Mouse (Mus musculus) brain, adult 2 months (tissue): ENCODE measurements around the gene Nsun4.

Source experiments
- DNase-seq: peaks from one replicate; pipeline ENCODE4 v3.0.0; 2011; ENCODE audit warnings: low read depth, low spot score

Gene Nsun4

DNA sequence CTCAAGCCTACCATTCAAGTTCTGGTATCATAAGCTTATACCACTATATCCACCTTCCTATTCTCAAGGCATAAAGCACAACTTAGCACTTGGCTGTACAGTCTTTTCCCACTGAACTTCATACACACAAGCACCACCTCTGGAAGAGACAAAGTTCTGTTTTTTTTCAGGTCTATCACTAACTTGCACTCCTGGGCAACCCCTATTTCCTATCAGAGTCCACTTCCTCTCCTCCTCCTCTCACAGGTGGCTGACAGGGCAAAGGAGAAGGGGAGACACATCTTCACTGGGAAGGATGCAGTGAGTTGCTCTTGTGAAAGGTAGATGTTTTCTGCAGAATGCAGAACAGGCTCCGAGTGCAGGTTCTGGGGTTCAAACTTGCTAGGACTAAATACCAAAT lies 6.0 kb downstream of the Nsun4 start:
- DNase-seq = no peak

DNA sequence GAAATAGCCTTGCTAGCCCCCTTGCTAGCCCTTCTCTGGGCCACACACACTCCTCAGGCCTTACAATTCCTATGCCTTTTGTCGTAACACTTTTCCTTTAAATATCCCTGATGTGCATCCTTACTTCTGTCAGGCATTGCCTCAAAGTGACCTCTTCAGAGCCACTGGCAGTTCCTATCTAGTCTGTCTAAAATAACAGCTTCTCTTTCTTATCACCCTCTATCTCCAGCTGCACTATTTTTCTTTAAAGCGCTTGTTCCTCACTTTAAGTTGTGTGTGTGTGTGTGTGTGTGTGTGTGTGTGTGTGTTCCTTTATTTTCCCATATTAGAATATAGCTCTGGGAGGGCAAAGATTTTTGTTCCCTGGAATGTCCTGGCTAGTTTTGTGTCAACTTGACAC lies 7.1 kb downstream of the Nsun4 start:
- DNase-seq = no peak

DNA sequence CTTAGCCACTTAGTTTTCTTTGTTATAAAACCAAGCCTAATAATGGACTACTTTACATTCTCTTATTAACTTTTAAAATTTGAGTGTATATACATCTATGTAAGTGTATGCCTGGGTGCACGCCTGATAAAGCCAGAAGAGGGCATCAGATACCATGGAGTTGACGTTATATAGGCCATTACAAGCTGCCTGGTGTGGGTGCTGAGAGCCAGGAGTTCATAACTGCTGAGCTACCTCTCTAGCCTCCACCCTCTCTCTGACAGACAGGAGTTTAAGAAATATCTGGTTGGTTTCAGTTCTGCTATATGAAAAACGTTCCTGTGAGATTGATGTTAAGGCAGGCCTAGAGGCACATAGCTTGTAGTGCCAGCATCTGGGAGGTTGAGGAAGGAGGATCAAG lies 11.5 kb downstream of the Nsun4 start:
- DNase-seq = no peak

DNA sequence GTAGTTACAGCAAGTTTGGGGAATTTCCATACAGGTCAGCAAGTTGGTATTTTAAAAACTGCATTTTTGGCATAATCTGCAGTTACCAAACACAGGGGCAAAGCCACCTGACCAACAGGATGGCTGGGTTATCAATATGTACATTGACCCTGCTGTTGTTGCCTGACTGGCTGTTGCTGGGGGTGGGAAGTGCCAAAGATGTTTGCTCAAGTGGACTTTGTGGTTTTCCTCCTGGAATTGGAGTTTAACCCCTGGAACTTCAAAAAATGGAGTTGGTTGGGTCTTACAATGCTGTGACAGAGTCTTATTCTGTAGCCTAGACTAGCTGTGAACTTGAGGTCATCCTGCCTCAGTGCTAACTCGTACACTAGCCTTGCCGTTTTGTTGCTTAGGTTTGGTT lies 13.2 kb downstream of the Nsun4 start:
- no peak for DNase-seq

DNA sequence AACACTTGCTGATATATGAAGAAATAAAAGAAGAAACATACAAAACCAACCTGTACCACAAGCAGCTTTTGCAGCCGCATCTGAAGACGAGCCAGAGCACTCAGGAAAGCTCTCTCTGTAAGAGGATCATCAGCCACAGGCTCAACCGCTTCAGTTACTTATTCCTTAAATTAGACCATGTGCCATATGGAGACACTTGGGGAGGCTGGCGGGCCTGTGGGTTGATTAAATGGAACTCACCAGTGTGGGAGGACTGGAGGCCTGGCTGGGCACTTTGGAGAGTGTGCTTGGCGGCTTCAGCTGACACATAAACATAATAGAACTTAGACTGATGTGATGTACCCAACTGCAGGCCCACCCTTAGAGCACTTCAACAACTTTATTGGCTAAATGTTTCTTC lies 20.3 kb downstream of the Nsun4 start:
- DNase-seq = peak; percentile 77

DNA sequence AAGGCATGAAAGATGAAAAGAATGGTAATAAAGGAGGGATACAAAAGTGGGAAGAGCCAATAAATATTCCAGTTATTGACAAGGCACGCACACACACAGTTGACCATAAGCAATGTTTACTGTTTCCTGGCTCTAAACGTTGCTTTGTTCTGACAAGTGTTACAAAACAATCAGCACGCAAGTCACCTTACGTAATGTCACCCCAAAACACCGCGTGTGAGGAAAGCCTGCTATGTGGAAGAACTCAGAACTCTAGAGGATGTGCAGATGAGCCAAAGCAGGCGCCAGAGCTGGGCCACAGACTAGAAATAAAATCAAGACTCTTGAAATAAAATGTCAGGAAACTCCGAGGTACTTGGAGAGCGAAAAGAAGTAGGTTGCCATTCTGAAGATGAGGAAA lies 20.8 kb downstream of the Nsun4 start:
- DNase-seq = peak; percentile 41

DNA sequence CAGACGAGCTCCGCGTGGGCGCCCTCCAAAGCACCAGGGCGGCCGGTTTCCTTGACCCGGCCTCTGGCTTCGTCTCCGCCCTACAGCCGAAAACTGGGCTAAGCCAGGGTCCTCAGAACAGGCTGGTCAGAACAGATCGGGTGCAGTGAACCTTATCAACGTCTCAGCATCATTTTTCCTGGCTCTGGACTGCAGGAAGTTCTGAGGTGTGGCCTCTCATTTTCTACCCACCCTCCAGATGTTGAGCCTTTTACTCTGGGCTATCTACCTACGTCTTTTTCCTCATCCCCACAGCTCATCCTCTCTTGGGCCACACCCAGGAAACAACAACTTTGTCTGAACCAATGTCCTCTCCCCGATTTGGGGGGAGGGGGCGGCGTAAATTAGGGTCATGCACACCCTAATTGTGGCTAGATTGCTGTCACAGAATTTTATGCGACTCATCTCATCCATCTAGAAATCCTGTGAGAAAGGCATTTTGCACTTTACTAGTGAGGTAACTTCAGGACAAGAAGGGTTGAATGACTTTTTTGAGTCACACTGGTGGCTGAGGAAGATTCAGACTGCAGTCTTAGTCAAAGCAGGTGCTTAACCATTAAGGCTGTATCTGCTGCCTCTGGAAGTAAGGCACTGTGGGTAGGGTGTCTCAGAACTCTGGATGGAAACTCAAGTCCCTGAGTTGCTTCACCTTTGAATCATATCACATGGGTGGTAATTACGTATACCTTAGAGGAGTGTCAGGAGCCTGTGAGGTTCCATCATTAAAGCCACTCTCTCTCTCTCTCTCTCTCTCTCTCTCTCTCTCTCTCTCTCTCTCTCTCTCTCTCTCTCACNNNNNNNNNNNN lies 35.6 kb downstream of the Nsun4 start, which contains the start of gene Faah:
Faah (minus strand) TSS at position 25 of the 845 bp plus-strand sequence.
- DNase-seq = peak; percentile 46

DNA sequence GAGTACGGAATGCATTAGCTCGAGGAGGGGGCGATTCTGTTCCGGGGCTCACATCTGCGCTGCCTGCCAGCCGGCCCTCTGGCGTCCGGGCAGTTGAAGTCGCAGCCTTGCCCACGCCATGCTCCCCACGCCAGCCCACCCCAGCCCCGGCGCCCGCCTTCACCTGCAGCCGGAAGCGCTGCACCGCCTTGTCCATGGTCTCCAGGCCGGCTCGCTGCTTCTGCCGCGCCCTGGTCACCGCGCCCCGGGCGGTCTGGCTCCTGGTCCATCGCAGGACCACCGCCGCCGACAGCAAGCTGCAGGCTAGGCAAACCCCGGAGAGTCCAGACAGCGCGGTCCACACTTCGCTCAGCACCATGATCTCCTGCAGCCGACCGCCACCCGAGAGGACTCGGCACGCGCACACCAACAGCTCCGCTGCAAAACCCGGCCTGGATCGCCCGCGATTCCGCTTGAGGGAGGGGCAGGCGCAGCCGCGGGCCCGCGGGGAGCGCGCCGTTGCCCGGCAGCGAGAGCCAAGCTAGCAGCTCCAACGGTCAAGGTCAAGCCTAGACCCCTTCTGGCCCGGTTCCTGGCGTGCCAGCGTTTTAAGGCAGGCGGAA lies 36.3 kb downstream of the Nsun4 start:
- DNase-seq = peak; percentile 89

DNA sequence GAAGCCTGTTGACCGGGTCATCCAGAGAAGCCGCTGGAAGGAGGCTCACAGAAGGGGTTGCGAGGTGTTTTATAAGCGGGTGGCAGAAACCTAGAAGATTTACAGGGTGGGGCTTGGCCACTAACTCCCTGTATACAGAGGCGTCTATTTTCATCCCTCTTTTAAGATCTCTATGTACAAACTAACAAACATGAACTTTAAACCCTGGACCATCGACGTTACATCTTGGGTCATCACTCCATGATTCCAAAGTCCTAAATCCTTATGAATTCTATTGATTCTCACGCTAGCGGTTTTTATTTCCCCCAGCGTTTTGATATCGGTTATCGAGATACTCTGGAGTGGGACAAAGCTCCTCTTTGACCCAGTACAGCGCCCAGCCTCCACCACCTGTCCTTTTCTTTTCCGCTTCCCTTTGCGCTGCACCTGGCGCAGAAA lies 36.8 kb downstream of the Nsun4 start:
- DNase-seq = no peak

DNA sequence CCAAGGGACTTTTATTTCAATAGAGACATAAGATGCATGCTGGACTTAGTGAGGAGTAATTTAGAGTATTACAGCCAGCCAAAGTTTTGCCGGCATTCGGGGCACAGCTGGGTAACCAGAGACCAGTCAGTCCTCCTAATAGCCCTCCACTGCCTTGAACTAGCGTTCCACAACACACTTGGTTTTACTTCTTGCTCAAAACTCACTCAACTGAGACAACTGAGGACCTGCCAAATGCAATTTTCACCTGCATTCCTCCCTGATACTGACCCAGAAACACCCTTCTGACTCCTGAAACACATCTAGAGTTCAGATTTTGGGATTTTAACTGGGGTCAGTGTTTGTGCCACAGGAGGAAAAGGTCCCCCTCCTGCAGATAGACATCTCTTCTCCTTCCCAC lies 37.3 kb downstream of the Nsun4 start:
- no peak for DNase-seq

DNA sequence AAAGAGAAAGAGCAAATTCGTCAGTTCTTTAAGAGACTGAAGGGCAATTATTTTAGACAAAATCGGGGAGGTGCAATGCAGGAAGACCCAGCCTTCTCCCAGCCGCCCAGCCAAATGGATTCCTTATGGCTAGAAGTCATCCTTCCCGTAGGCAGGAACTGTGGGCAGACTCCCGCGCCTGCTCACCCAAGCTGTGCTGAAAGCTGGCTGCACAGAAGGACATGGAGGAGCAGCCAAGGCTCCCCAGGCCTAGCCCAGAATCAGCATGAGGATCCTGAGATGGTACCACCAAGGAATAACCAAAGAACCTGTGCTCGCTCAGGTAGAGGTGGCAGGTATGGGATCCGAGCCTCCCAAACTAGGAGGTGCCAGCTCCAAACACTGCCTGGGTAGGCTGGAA lies 37.7 kb downstream of the Nsun4 start:
- peak; percentile 86 for DNase-seq

DNA sequence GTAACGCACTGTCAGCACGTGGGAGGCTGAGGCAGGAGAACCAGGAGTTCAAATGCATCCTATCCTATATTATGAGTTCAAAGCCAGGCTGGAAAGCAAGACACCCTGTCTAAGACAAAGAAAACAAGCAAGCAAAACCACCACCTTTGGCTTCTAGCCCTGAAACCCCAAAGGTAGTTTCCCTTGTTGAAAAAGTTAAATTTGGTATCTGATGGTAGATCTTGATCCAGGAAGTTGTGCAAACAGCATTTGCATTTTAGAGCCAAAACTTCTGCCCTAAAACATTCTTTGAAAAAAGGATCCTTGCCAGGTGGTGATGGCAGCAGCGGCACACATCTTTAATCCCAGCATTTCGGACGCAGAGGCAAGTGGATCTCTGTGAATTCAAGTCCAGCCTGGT lies 38.2 kb downstream of the Nsun4 start:
- DNase-seq = no peak

DNA sequence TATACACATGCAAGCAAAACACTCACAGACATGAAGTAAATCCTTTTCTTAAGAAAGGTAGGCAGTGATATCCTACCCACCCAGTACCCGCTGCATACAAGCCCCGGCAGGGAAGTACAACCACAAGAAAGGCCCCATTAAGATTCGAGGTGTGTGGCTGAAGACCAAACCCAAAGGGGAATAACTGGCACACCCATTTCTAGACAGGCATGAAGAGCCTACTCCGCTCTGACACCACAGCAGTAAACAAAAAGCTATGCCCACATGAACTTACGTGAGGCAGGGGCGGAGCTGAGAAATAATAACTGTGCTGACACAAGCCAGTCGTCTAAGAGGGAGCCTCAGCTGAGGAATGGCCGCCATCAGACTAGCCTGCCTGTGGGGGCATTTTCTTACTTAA lies 43.5 kb downstream of the Nsun4 start:
- DNase-seq = no peak

DNA sequence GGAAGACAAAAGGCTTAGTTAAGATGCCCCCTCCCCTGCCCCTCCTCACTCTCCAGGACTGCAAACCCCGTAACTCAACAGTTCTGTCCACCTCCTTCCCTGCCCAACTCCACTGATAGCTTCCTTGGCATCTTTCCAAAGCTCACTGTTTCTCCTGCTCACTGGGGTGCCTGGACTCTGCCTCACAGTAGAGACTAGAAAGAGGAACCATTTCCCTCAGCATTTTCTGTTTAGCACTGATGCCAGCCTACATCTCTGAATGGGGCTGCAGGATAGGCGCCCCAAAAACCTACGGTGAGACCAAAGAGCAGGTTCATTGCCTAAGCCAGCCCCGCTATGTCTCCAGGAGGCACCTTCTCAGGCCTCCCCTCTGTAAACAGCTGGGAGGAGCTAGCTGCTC lies 52.5 kb downstream of the Nsun4 start:
- no peak for DNase-seq

DNA sequence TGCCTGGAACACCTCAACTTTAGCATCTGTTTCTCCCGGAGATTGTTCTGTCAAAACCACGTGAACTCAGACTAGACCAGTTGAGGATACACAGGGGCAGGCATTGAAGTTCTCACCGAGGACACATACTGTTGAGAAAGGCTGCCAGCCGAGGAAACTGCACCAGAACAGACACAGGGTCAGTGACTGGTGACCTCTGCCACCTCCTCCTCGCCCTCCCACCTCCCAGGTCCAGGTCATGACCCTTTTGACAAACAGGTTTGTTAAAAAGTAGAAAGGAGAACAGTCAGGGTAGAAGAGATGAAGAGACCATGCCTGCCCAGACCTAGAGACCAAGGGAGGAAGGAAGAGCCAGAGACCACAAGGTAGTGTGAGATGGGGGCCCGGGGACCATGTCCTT lies 53.0 kb downstream of the Nsun4 start:
- DNase-seq = no peak

DNA sequence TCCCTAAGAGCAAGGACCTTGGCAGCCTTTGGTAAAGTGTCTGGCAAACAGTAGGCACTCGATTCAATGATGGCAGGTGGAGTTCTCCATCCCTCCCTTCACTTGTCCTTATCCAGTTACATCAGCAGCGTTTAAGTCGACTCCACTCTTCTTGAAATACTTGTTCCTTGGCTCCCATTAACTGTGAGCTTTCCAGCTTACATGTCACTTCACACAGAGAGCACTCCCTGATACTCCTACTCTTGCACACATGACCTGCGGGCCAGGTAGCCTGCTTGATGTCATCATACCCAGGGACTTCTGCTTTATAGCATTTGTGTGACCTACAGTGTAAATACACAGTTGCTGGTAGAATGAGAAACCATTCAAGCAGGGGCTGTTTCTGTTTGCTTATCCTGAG lies 56.9 kb downstream of the Nsun4 start:
- no peak for DNase-seq

DNA sequence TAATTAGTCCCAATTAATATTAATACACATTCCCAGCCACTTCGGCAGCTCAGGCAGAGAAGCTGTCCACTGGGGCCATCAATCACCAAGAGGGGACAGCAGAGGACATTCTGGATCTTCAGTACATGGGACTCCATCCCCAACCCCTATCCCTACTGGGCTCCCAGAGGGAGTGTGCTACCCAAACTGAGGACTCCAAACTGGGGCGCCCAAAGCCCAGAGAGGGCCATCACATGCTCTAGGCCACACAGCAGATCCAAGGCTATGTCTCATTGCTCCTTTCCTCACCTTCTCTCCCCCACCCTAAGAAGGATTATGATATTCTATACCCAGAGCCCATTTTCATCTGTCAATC lies 58.3 kb downstream of the Nsun4 start:
- DNase-seq = no peak

DNA sequence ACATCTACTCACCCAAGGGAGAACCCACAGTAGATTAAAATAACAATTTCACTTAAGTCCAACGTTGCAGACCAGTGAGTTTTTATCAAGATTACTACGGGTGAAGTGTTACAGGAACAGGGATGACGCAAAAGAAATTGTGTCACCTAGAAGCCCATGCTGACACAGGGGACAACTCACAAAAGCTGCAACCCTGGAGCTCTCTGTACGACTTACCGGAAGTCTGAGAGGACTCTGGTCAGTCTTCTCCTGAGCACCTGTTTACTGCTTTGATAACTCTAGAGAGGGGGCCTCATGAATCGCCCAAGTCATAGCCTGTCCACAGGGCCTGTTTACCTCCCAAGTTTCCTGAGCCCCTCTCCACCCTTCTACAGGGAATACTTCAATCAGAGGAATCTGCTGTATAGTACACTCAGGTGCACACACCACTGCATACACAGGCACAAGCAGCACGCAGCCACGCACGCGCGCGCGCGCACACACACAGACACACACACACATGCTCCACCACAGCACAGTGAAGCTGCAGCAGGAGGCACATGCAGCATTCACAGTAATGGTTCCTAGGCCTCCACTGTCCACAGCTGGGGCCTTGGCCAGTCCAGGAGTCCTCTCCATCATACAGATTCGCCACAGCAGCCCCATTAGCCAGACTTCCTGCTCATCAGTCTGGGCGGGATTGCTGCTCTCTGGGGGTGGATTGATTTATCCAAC lies 58.9 kb downstream of the Nsun4 start:
- DNase-seq = no peak

DNA sequence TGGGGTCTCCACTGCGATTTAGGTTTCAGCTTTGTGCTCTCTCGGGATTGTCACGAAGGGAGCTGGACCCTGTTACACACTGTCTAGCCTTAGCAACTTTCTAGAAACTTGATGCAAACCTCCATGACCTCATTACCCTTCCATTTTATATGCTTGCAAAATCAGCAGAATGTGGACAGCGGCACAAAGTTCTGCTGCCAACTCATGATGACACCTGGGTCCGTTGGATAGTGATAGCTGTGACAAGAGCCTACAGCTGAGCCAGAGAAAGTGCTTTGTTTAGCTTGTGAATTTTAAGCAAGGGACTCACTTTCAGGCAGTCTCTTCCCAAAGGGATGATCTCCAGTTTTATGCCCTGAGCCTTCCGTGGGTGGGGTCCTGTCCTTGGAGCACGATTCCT lies 64.3 kb downstream of the Nsun4 start:
- DNase-seq = no peak

DNA sequence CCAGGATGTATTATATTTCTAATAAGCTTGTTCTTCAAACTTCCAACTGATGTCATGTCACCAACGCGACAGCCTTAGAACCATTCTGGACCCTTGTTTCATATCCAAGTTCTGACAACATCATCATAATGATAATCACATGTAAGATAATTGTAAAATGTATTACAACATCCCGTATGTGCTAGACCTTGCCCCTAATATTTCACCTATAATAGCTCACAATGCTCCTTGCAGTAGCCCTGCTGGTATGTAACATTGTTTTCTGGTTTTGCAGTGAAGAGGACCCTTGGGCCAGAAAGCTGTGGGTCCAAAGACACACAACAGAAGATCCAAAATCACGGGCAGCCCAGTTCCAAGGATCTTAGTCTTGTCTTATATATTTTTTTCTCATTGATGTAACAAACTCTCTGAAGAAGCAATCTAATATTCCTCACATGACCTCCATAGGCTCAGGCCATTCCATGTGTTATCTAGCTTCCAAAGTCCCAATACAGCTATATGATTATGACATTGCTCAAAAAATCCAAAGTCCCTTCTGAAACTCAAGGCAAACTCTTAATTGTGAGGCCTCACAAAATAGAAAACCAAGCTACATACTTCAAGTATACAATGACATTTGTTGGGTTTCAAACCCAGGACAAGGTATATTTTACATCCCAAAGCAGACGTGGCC lies 65.7 kb downstream of the Nsun4 start:
- no peak for DNase-seq

DNA sequence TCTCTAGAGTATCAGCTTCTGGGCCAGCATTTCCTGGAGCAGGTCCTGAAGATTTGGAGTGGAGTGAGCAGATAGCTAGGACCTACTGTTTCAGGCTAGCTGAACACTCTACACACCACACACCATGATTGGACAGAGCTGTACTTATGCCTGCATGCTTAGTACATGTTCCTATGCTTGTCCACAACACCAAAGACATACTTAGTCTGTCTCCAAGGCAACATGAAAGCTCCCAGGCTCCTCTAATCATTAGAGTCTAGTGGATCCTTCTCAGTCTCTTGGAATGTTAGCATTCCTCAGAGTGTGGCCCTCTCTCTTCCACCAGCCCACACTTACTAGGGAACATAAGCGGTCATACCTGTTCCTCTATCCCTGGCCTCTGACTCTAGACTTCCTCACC lies 66.2 kb downstream of the Nsun4 start:
- DNase-seq = no peak

DNA sequence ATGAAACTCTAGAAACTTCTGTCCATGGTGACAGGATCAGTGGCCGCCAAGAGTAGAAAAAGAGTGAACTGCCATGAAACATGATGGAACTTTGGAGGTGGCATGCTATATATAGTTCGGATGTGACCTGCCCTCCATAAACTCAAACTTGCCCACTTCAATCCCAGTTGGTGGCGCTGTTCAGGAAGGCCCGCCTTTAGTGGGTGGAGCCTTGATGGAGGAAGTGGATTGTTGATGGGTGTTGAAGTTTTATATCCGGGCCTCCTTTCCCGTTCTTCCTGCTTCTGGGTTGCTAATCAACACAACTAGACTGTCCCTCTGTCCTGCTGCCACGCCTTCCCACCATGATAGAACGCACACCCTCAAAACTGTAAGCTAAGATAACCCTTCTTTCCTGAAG lies 68.7 kb downstream of the Nsun4 start:
- DNase-seq = no peak
